Mouse (Mus musculus) spleen, adult 2 months (tissue): ENCODE data around the gene Mov10.

Source experiments
- CTCF ChIP-seq: fragments of 200-500 bp; IDR thresholded peaks from 2 replicates; pipeline ENCODE4 v1.5.1; 2011; ENCODE audit warnings: mild to moderate bottlenecking, inconsistent platforms; ENCODE audit not compliant: insufficient read depth, insufficient read length, insufficient replicate concordance; ENCODE audit errors: extremely low read depth
- POLR2A ChIP-seq: fragments of 200-500 bp; IDR thresholded peaks from 2 replicates; pipeline ENCODE4 v1.6.1; 2011; ENCODE audit warnings: low read depth, low read length, inconsistent platforms

GRCm38 (mm10) chr3:104805539-104805938, 12.8 kb downstream of the Mov10 start:
- no peak for TF ChIP-seq CTCF
- TF ChIP-seq POLR2A = no peak
